Mouse (Mus musculus) G1E (cell line): ENCODE measurements around the gene Psg16.

Source experiments
- CTCF ChIP-seq: IDR thresholded peaks from 2 replicates; pipeline ENCODE4 v1.5.1; 2012; ENCODE audit warnings: low read depth, low read length, inconsistent platforms, mixed read lengths
- GATA1 ChIP-seq: IDR thresholded peaks from 2 replicates; pipeline ENCODE4 v1.6.1; 2012; ENCODE audit warnings: borderline replicate concordance, low read length, inconsistent platforms, mixed read lengths

DNA sequence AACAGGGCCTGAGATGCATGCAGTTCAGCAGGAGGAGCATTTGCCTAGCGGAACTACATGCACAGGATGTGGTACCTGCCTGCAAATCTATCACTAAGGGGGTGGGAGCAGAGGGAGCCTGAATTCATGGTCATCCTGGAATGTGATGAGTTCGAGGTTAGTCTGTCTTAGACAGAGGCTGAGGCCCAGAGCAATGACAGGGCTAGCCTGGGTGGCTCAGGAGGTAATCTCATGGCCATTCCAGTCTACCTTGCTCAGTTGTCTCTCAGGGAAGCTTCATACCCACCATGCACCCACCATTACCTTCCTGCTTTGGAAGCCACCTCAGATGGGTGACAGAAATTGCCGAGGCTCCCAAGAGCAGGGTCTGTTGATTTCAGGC, 14.4 kb upstream of the Psg16 start:
- TF ChIP-seq GATA1 (no peak), CTCF (no peak)
